Mouse (Mus musculus) activated CD4-positive, CD25-positive, alpha-beta regulatory T cell, adult 4 months (primary cell): ENCODE measurements around the gene Adam26b. TPM values are rescaled to one million over a fixed set of nuclear protein-coding genes. Genes with fewer than 3 reads are reported as not detected.
"Not testable (repeated sequence)": the region's sequence is repeated elsewhere in the genome, so short reads cannot be mapped to it uniquely, and the experiment has no call there.

Experiments
- ATAC-seq: one replicate; pipeline ENCODE4 v1.8.0; 2017
- polyA plus RNA-seq, 2 experiments: library from polyadenylated mRNA; unstranded; fragments of 100-300 nt; shearing (Covaris generic); gene quantifications; one replicate each; pipeline ENCODE4 v1.2.1; 2017

Adam26b gene
- not detected for polyA plus RNA-seq

DNA sequence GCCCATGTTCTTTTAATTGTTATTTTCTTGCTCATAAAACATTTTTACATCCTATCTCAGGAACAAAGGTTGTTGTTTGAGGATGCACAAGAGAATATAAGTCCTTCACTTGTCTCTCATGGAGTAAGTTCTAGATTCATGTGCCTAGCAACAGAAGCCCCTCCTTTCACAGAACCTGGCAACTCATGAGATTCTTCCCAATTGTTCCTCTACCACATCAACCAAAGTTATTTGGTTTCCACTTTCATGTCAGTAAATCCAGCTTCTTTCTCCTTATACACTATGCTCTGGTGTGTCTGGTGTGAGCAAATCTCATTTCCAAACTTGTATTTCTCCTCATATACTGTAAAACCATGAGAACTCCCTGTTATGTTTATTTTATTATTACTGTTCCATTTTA lies at the start of gene Adam26b:
Gene Adam26b, minus strand, starts transcription at position 101 of the 400 bp plus-strand sequence.
- ATAC-seq: not testable (repeated sequence)

DNA sequence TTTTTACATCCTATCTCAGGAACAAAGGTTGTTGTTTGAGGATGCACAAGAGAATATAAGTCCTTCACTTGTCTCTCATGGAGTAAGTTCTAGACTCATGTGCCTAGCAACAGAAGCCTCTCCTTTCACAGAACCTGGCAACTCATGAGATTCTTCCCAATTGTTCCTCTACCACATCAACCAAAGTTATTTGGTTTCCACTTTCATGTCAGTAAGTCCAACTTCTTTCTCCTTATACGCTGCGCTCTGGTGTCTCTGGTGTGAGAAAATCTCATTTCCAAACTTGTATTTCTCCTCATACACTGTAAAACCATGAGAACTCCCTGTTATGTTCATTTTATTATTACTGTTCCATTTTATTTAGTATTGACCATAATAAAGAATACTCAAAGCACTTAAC lies 48.7 kb upstream of the Adam26b start, which contains the start of gene Adam26a:
Gene Adam26a, minus strand, starts transcription at position 101 of the 400 bp plus-strand sequence.
- not testable (repeated sequence) for ATAC-seq

Other genes starting within 250 kb of the Adam26b start
- not detected for gene Zfp42, start 221.1 kb downstream of the Adam26b start, polyA plus RNA-seq
- not detected for gene Adam26a, start 48.6 kb upstream of the Adam26b start, polyA plus RNA-seq
- gene Gm5346, start 99.2 kb upstream of the Adam26b start, polyA plus RNA-seq: not detected
- gene Adam34, start 181.9 kb upstream of the Adam26b start, polyA plus RNA-seq: under 1 TPM in 1 of 2 experiments, not detected in 1; 0.19 TPM